Mouse (Mus musculus) forebrain, embryonic 14.5 days (tissue): ENCODE measurements at regions not wholly inside any gene's neighbourhood (a gene's known extent, or its start where the extent isn't known, plus 50 kb on each side); places are given as distances from the start of the nearest gene placed in this dataset.

Experiments
- ATAC-seq: fragments of 200-750 bp; cut with Nextera tagmentation; 2 replicates; pipeline ENCODE4 v1.8.0; 2017; ENCODE audit warnings: mild to moderate bottlenecking, moderate library complexity
- DNase-seq: peaks from one replicate; pipeline ENCODE4 v3.0.0-alpha.2; 2015; ENCODE audit warnings: low spot score
- H3K27ac ChIP-seq: fragments of 300-500 bp; sonication (generic); 2 replicates; pipeline ENCODE4 v1.5.1; 2014; ENCODE audit warnings: low read depth, mild to moderate bottlenecking, control low read depth, low read length, moderate library complexity
- H3K27me3 ChIP-seq: fragments of 300-500 bp; sonication (generic); replicated peaks from 2 replicates; pipeline ENCODE4 v1.6.1; 2014; ENCODE audit warnings: low read length, control low read depth, mixed read lengths; ENCODE audit not compliant: control insufficient read depth, insufficient read depth
- H3K36me3 ChIP-seq: fragments of 300-500 bp; sonication (generic); 2 replicates; pipeline ENCODE4 v1.6.1; 2014; ENCODE audit warnings: low read length, control low read depth; ENCODE audit not compliant: control insufficient read depth, insufficient read depth
- H3K4me1 ChIP-seq: fragments of 300-500 bp; sonication (generic); 2 replicates; pipeline ENCODE4 v1.6.1; 2014; ENCODE audit warnings: antibody characterized with exemption, low read length, control low read depth; ENCODE audit not compliant: control insufficient read depth, insufficient read depth
- H3K4me2 ChIP-seq: fragments of 300-500 bp; sonication (generic); 2 replicates; pipeline ENCODE4 v1.6.1; 2014; ENCODE audit warnings: mild to moderate bottlenecking, control low read depth, low read length
- H3K4me3 ChIP-seq: fragments of 300-500 bp; sonication (generic); 2 replicates; pipeline ENCODE4 v1.5.1; 2014; ENCODE audit warnings: low read depth, low read length, control low read depth
- H3K9ac ChIP-seq: fragments of 300-500 bp; sonication (generic); 2 replicates; pipeline ENCODE4 v1.6.1; 2014; ENCODE audit warnings: mild to moderate bottlenecking, low read length, control low read depth, moderate library complexity
- H3K9me3 ChIP-seq: fragments of 300-500 bp; sonication (generic); replicated peaks from 2 replicates; pipeline ENCODE4 v1.6.1; 2016; ENCODE audit warnings: low read length, control low read depth, mixed read lengths; ENCODE audit not compliant: control insufficient read depth
- WGBS: fragments of 180-500 bp; shearing (Covaris S2); extraction: QIAGEN DNeasy Blood & Tissue Kit; methylation state at CpG from one replicate; pipeline ENCODE4 v1.1.7; 2014; 5-methylcytosine and 5-hydroxymethylcytosine counted together

DNA sequence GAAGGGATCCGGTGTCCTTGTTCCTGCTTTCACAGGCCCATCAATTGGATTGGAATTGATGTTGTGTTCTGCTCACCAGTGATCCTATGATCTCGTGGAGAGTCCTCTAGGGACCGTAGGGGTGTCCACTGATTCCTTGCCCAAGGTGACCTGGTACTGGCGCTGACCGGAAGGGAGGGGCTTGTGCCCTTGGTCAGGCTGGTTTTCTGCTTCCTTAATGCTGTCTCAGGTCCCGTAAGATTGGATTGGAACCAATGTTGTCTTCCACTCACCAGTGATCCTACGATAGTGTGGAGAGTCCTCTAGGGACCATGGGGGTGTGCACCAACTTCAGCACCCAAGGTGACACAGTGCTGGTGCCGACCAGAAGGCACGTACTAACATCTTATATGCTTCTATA is 324.9 kb upstream of the Ptchd4 start:
- H3K4me1 ChIP-seq: no peaks in the 10 kb centered on the region
- ATAC-seq (no peak), DNase-seq (no peak)
- H3K9ac ChIP-seq: no peak overlapping the region
- H3K27ac ChIP-seq: no peak overlapping the region
- 86% methylated on average over 9 of the region's 9 CpGs for WGBS
- no peak overlapping the region for H3K4me2 ChIP-seq
- no peaks in the 10 kb centered on the region for H3K27me3 ChIP-seq
- no peak overlapping the region for H3K4me3 ChIP-seq
- H3K9me3 ChIP-seq: no peaks in the 10 kb centered on the region
- no peaks in the 10 kb centered on the region for H3K36me3 ChIP-seq

DNA sequence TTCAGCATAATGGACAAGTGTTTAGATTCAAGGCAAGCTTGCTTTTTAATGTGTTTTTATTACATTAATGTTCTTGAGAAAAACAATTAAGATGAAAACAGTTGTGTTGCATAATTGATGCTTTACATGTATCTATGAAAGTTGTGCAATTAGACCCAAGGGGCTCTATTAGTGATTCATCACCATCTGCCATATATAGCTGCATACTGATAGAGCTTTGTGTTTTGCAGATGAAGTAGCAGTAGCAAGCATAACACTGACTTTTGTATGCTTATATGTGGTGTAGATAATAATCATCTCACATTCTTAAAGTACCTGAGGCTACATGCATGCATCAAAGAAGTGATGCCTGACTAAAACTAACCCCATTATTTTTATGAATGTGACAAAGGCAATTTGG is 307.3 kb upstream of the Ptchd4 start:
- DNase-seq: no peak
- H3K36me3 ChIP-seq: no peaks in the 10 kb centered on the region
- no peak overlapping the region for H3K4me2 ChIP-seq

DNA sequence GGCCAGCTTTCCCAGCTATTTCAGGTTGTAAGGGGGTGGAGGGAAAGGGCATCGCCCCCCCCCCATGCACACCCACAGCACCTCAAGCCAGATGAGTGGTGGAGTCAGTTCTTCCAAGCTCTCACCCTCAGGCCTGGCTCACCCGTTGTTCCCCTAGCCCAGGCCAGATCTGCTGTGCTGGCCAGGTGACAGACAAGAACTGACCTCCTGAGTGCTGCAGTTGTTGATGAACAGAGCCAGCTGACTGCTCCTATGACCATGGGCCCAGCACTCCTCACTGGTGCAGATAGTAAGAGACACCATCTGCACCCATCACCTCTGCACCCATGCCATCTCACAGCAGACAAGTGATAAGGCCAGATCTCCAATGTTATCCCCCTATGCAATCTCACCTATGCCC is 291.5 kb upstream of the Ptchd4 start:
- 88% methylated on average over 2 of the region's 2 CpGs for WGBS
- no peak overlapping the region for H3K4me3 ChIP-seq
- H3K9me3 ChIP-seq: no peaks in the 10 kb centered on the region
- H3K27ac ChIP-seq: no peak overlapping the region
- H3K9ac ChIP-seq: no peak overlapping the region
- no peaks in the 10 kb centered on the region for H3K27me3 ChIP-seq
- H3K36me3 ChIP-seq: no peaks in the 10 kb centered on the region
- H3K4me2 ChIP-seq: no peak overlapping the region
- ATAC-seq (no peak), DNase-seq (no peak)
- no peaks in the 10 kb centered on the region for H3K4me1 ChIP-seq

More for the DNA sequence above, 307.3 kb upstream of the Ptchd4 start:
- H3K27ac ChIP-seq: no peak overlapping the region
- H3K27me3 ChIP-seq: no peaks in the 10 kb centered on the region
- H3K9me3 ChIP-seq: no peaks in the 10 kb centered on the region
- H3K9ac ChIP-seq: no peak overlapping the region
- ATAC-seq: no peak
- H3K4me3 ChIP-seq: no peak overlapping the region
- H3K4me1 ChIP-seq: no peaks in the 10 kb centered on the region

DNA sequence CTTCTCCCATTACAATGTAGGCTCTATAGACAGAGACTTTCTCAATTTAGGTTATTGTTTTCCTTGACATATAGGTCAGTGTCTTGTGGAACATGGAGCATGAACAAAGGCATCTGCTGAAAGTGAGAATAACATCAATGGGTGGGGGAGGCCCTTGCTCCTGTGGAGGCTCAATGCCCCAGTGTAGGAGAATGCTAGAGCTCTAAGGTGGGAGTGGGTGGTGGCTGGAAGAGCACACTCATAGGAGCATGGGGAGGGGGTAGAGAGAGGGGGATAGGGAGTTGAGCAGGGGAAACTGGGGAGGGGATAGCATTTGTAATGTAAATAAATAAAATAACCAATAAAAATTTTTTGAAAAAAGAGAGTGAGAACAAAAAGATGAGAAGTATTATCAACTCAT is 288.5 kb upstream of the Ptchd4 start:
- H3K4me3 ChIP-seq: no peak overlapping the region
- H3K4me1 ChIP-seq: no peaks in the 10 kb centered on the region
- ATAC-seq (no peak), DNase-seq (no peak)
- H3K27ac ChIP-seq: no peak overlapping the region
- H3K27me3 ChIP-seq: no peaks in the 10 kb centered on the region
- H3K4me2 ChIP-seq: no peak overlapping the region
- no peaks in the 10 kb centered on the region for H3K36me3 ChIP-seq
- no peaks in the 10 kb centered on the region for H3K9me3 ChIP-seq
- no peak overlapping the region for H3K9ac ChIP-seq

DNA sequence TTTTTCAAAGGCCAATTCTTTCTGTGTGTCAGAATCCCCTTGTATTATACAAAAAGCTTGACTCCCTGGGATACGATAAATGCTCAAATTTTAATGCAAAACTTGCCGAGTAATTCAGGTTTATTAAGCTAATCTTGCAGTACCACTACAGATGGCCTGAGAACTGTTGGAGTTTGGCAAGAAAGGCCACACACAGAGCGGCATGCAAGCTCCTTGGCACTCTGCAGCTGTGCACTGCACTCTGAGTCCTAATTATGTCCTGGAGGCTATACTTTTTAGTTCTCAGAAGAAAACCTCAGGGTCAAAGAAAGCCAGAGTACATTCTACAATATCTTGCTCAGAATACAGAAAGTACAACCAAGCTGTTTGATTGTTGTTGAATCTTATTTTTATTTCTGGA is 286.3 kb upstream of the Ptchd4 start:
- H3K4me2 ChIP-seq: no peak overlapping the region
- no peak overlapping the region for H3K9ac ChIP-seq
- H3K36me3 ChIP-seq: no peaks in the 10 kb centered on the region
- no peak overlapping the region for H3K4me3 ChIP-seq
- no peaks in the 10 kb centered on the region for H3K4me1 ChIP-seq
- peak; percentile 19 for DNase-seq
- 36% methylated on average over 3 of the region's 3 CpGs for WGBS
- no peaks in the 10 kb centered on the region for H3K27me3 ChIP-seq
- ATAC-seq: peak; percentile 37; the same call in 1 of the 2 replicates
- H3K27ac ChIP-seq: no peak overlapping the region
- H3K9me3 ChIP-seq: no peaks in the 10 kb centered on the region

DNA sequence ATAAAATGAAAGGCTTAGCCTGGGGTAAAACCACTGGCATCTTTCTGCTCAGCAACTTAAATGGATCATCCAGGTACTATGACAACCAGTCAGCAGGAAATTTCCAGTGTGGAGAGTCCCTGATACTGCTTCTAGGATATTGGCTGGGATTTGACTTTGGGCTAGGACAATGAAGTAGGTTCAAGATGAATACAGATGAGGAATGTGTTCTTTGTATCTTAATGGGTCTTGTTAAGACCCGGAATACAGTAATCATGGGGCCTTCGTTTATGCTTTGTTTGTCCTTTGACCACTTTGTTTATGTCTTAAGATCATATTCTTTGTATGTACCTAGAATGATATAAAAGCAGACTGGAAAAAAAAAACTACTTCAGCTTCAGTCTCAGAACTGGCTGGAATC is 278.7 kb upstream of the Ptchd4 start:
- Histone ChIP-seq H3K27ac (no peak overlapping the region), H3K4me2 (no peak overlapping the region)
- WGBS: 79% methylated on average over 2 of the region's 2 CpGs

DNA sequence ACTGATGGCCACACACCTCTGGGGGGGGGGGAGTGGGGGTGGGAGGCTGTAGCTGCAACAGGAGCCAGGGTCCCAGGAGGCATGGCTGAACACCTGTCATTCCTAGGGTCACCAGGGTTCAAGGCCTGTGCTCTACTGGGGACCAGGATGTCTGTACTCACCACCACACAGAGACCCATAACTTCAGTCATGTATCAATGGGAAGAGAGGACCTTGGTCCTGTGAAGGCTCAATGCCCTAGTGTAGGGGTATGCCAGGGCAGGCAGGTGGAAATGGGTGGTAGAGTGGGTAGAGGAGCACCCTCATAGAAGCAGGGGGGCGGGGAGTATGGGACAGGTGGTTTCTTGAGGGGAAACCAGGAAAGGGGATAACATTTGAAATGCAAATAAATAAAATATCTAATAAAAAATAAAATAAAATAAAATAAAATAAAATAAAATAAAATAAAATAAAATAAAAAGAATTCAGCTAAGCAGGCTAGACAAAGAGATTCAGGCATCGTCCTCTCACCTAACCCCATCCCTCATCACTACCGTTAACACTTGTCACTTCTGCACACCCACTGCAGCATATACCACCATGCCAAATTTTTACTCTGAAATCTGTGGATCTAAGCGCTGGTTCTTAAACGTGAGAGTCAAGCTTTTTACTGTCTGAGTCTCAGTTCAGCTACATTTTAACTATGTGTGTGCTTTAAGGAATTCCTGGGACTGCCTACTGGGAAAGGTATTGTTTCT is 265.8 kb upstream of the Ptchd4 start:
- Histone ChIP-seq H3K4me2 (no peak overlapping the region), H3K27me3 (no peaks in the 10 kb centered on the region), H3K9ac (no peak overlapping the region), H3K36me3 (no peaks in the 10 kb centered on the region), H3K4me3 (no peak overlapping the region), H3K9me3 (no peaks in the 10 kb centered on the region), H3K4me1 (no peaks in the 10 kb centered on the region), H3K27ac (no peak overlapping the region)
- DNase-seq: no peak
- no peak for ATAC-seq
- 78% methylated on average over 5 of the region's 5 CpGs for WGBS

More for the DNA sequence above, 278.7 kb upstream of the Ptchd4 start:
- Histone ChIP-seq H3K36me3 (no peaks in the 10 kb centered on the region), H3K27me3 (no peaks in the 10 kb centered on the region), H3K9ac (no peak overlapping the region), H3K9me3 (no peaks in the 10 kb centered on the region), H3K4me3 (no peak overlapping the region), H3K4me1 (no peaks in the 10 kb centered on the region)
- DNase-seq: no peak
- ATAC-seq: no peak

DNA sequence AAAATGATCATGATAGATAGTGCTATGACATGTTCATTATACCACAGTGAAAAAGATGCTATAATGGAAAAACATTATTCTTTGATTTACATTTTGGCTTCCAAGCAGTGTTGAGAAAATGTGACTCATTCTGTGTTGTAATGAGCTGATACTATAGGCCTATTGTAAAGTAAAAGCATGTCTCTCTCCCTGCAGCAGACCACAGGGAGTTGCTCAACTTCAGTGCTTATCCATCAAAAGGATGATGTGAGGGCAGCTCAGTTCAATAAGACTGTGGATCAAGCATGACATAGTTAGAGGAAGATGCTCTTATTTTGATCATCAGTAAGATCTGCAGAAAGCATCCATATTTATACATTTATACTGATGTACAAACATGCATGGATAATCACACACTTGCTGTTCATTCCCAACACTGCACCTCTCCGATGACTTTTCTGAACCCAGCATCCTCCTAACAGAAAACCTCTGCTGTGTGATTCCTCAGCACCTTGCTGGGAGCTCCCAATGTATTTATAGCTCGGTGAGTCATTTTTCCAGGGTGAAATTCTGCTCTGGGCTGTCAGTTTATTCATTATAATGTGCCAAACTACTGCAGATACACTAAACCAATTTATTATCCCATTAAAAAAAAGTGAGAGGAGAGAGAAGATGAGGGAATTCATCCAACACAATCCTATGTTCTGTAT is 224.8 kb upstream of the Ptchd4 start:
- no peak for DNase-seq
- Histone ChIP-seq H3K27ac (no peak overlapping the region), H3K27me3 (no peaks in the 10 kb centered on the region), H3K4me1 (no peaks in the 10 kb centered on the region), H3K9ac (no peak overlapping the region), H3K9me3 (no peaks in the 10 kb centered on the region), H3K36me3 (no peaks in the 10 kb centered on the region), H3K4me3 (no peak overlapping the region), H3K4me2 (no peak overlapping the region)
- no peak for ATAC-seq
- WGBS: 85% methylated on average over 2 of the region's 2 CpGs

DNA sequence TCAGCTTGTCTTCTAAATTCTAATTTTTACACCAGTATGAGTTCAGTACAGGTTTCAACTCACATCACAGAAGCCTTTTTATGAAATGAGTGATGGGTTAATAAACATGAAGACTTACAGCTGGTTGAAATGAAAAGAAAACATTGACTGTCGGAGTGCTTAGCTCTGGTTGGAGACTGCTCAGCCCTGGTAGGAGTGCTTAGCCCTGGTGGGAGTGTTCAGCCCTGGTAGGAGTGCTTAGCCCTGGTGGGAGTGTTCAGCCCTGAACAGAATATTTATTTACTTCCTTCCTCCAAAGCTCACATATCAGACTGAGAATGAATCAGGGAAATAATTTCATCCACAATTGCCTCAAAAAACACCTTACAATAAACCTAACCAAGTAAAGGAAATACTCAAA is 202.1 kb upstream of the Ptchd4 start:
- Histone ChIP-seq H3K9ac (no peak overlapping the region), H3K36me3 (no peaks in the 10 kb centered on the region), H3K27ac (no peak overlapping the region), H3K4me3 (no peak overlapping the region), H3K4me1 (no peaks in the 10 kb centered on the region), H3K27me3 (no peaks in the 10 kb centered on the region), H3K4me2 (no peak overlapping the region), H3K9me3 (no peaks in the 10 kb centered on the region)
- no peak for ATAC-seq
- no peak for DNase-seq
- 77% methylated on average over 1 of the region's 1 CpGs for WGBS
